Mouse (Mus musculus): ENCODE measurements around the gene Apbb1.

- TF ChIP-seq CTCF (IDR thresholded peaks at IDR 0.05; ENCODE audit: low read depth, low read length) (no peak), POLR2A (IDR thresholded peaks at IDR 0.05; ENCODE audit: insufficient read depth, low read length) (no peak)
These were observed 22.4 kb downstream of the Apbb1 start for GRCm38 (mm10) chr7:105559016-105559415.

Data from ES-Bruce4 (cell line).